Mouse (Mus musculus): Measurements from ENCODE around the gene Ddx58. TPM values are rescaled to one million over a fixed set of nuclear protein-coding genes. Genes with fewer than 3 reads are reported as not detected.

The Ddx58 gene
- 3.0 and 3.4 TPM in 2 replicates for polyA plus RNA-seq (2014; fragmentation: Nextera tagmentation; extraction: Ambion mirVana)

GRCm38 (mm10) chr4:40239409-40240271, at the start of gene Ddx58:
Gene Ddx58 (minus strand): TSS chr4:40239828.
- ATAC-seq (replicated peaks; ENCODE audit: low FRiP score) (peak; percentile 54), DNase-seq (ENCODE audit: low spot score) (peak; percentile 69)
- H3K4me1 ChIP-seq (replicated peaks; ENCODE audit: control insufficient read depth, insufficient read depth, low read length) = peaks cover 5% of the 10 kb centered on the region; the same call in 1 of the 2 replicates
- H3K9ac ChIP-seq (ENCODE audit: low read length) = peak within 1 kb of the TSS; percentile 50
- peak within 1 kb of the TSS; percentile 34 for H3K4me3 ChIP-seq (ENCODE audit: low read depth, low read length)
- H3K27me3 ChIP-seq (ENCODE audit: control insufficient read depth, insufficient read depth, low read length) = no peaks in the 10 kb centered on the region
- H3K4me2 ChIP-seq (ENCODE audit: low read depth, low read length, severe bottlenecking) = peak within 1 kb of the TSS; percentile 58
- no peaks in the 10 kb centered on the region for H3K9me3 ChIP-seq (ENCODE audit: control insufficient read depth, low read length)
- no peaks in the 10 kb centered on the region for H3K36me3 ChIP-seq (ENCODE audit: control insufficient read depth, insufficient read depth, low read length)
- no peak within 1 kb of the TSS for H3K27ac ChIP-seq (ENCODE audit: low read depth, low read length)
- WGBS = 5% methylated on average over 35 of the region's 35 CpGs

- no peaks in the 10 kb centered on the region for H3K4me1 ChIP-seq (replicated peaks; ENCODE audit: control insufficient read depth, insufficient read depth, low read length)
- no peaks in the 10 kb centered on the region for H3K9me3 ChIP-seq (ENCODE audit: control insufficient read depth, low read length)
- no peak overlapping the region for H3K9ac ChIP-seq (ENCODE audit: low read length)
- H3K27ac ChIP-seq (ENCODE audit: low read depth, low read length) = no peak overlapping the region
- 88% methylated on average over 2 of the region's 2 CpGs for WGBS
- H3K36me3 ChIP-seq (ENCODE audit: control insufficient read depth, insufficient read depth, low read length) = no peaks in the 10 kb centered on the region
- ATAC-seq (replicated peaks; ENCODE audit: low FRiP score) (no peak), DNase-seq (ENCODE audit: low spot score) (no peak)
- no peaks in the 10 kb centered on the region for H3K27me3 ChIP-seq (ENCODE audit: control insufficient read depth, insufficient read depth, low read length)
- no peak overlapping the region for H3K4me3 ChIP-seq (ENCODE audit: low read depth, low read length)
- H3K4me2 ChIP-seq (ENCODE audit: low read depth, low read length, severe bottlenecking) = no peak overlapping the region
Observed at GRCm38 (mm10) chr4:40289046-40289445, 49.4 kb upstream of the Ddx58 start.

DNA sequence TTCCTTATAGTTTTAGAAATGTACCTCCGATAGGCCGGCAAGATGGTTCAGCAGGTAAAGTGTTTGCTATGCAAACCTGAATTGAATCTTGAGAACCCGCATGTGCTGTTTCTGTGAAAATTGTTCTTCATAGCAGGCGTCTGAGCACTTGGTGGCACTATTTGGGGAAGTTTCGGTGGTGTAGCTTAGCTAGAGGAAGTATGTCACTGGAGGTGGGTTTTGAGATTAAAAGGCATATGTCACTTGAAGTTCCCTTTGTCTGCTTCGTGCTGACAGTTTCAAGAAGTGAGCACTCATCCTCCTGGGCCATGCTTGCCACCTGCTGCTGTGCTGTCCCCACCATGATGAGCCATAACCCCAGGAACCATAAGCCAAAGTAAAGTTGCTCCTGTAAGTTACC, 47.8 kb upstream of the Ddx58 start:
- Histone ChIP-seq H3K4me2 (ENCODE audit: low read depth, low read length, severe bottlenecking) (no peak overlapping the region), H3K27ac (ENCODE audit: low read depth, low read length) (no peak overlapping the region), H3K4me1 (replicated peaks; ENCODE audit: control insufficient read depth, insufficient read depth, low read length) (no peaks in the 10 kb centered on the region), H3K9me3 (ENCODE audit: control insufficient read depth, low read length) (no peaks in the 10 kb centered on the region), H3K9ac (ENCODE audit: low read length) (no peak overlapping the region), H3K27me3 (ENCODE audit: control insufficient read depth, insufficient read depth, low read length) (no peaks in the 10 kb centered on the region), H3K36me3 (ENCODE audit: control insufficient read depth, insufficient read depth, low read length) (no peaks in the 10 kb centered on the region), H3K4me3 (ENCODE audit: low read depth, low read length) (no peak overlapping the region)
- WGBS = 83% methylated on average over 6 of the region's 6 CpGs
- ATAC-seq (replicated peaks; ENCODE audit: low FRiP score) (no peak), DNase-seq (ENCODE audit: low spot score) (no peak)

DNA sequence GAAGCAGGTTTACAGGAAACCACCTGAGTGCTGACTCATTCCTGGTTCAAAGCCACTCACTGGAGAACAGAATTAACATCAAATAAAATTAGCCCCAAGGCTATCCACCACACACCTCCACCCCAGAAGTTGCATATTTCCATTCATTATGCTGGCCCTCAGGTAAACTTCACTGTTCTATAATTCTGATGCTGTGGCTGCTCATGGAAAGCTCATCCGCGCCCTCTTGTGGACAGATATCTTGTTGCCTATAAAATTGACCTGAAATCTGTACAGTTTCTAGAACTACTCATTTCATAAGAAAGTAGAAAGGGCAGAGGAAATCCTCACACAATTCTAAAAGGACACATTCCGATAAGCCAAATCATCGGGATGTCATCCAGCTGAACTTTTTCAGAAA, 46.0 kb upstream of the Ddx58 start:
- Histone ChIP-seq H3K27me3 (ENCODE audit: control insufficient read depth, insufficient read depth, low read length) (no peaks in the 10 kb centered on the region), H3K4me2 (ENCODE audit: low read depth, low read length, severe bottlenecking) (no peak overlapping the region), H3K27ac (ENCODE audit: low read depth, low read length) (no peak overlapping the region), H3K4me3 (ENCODE audit: low read depth, low read length) (no peak overlapping the region), H3K9me3 (ENCODE audit: control insufficient read depth, low read length) (no peaks in the 10 kb centered on the region), H3K9ac (ENCODE audit: low read length) (no peak overlapping the region), H3K36me3 (ENCODE audit: control insufficient read depth, insufficient read depth, low read length) (no peaks in the 10 kb centered on the region), H3K4me1 (replicated peaks; ENCODE audit: control insufficient read depth, insufficient read depth, low read length) (no peaks in the 10 kb centered on the region)
- WGBS = 17% methylated on average over 4 of the region's 4 CpGs
- DNase-seq (ENCODE audit: low spot score) = peak; percentile 71
- peak; percentile 51; the same call in 1 of the 2 replicates for ATAC-seq (replicated peaks; ENCODE audit: low FRiP score)

DNA sequence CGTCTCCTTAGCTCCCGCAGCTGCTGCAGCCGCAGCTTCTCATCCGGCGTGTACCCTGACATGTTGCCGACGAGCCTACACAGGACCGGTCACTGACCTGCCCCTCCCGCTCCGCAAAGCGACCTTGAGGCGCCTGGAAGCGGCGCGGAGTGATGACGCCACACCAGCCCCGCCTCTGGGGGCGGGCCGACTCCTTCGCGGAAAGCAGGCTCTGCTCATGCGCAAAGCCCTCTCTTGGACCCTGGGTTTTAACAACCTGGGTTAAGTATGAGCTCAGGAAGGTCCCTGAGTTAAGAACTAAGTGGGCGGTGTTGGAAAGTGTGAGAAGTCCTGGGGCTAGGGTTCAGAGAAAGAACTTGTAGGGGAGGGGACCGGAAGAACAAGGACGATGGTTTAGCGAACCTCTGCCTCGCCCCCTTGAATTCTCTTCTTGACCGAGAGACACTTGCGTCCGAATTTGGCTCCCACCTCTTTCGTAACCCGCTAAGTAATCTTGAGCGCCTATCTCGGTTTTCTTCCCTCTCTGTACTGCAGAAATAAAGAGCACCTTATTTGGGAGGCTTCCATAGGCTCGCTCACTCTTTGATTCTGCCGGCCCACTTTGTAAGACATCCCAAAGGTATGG, 39.8 kb upstream of the Ddx58 start, which contains the start of gene Ndufb6:
Gene Ndufb6 (minus strand): TSS at position 146 of the 625 bp plus-strand sequence.
- Histone ChIP-seq H3K27me3 (ENCODE audit: control insufficient read depth, insufficient read depth, low read length) (no peaks in the 10 kb centered on the region), H3K9me3 (ENCODE audit: control insufficient read depth, low read length) (no peaks in the 10 kb centered on the region), H3K9ac (ENCODE audit: low read length) (peak within 1 kb of the TSS; percentile 83), H3K36me3 (ENCODE audit: control insufficient read depth, insufficient read depth, low read length) (no peaks in the 10 kb centered on the region; the same call in 1 of the 2 replicates), H3K27ac (ENCODE audit: low read depth, low read length) (no peak within 1 kb of the TSS; the same call in 1 of the 2 replicates), H3K4me3 (ENCODE audit: low read depth, low read length) (peak within 1 kb of the TSS; percentile 94), H3K4me1 (replicated peaks; ENCODE audit: control insufficient read depth, insufficient read depth, low read length) (peaks cover 6% of the 10 kb centered on the region; the same call in 1 of the 2 replicates), H3K4me2 (ENCODE audit: low read depth, low read length, severe bottlenecking) (peak within 1 kb of the TSS; percentile 95)
- ATAC-seq (replicated peaks; ENCODE audit: low FRiP score) = peak; percentile 98
- WGBS = under 1% methylated on average over 36 of the region's 36 CpGs
- peak; percentile 98 for DNase-seq (ENCODE audit: low spot score)

DNA sequence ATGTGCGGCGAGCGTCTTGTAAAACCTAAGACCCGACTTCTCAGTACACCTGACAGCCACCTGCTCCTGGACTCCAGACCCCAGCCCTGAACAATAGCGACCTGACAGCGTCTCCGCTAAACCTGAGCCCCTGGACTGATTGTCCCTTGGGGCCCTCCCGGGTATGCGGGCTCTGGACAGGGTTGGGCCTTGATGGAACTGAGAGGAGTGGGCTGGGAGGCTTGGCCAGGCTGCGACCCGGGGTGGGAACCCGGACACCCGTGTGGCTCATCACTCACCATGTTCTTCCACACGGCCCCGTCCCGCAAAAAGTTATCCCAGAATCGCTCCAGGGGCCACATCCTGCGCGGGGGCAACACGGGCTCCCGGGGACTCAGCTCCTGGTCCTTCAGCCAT, 39.2 kb upstream of the Ddx58 start:
- Histone ChIP-seq H3K4me1 (replicated peaks; ENCODE audit: control insufficient read depth, insufficient read depth, low read length) (peaks cover 6% of the 10 kb centered on the region; the same call in 1 of the 2 replicates), H3K36me3 (ENCODE audit: control insufficient read depth, insufficient read depth, low read length) (no peaks in the 10 kb centered on the region; the same call in 1 of the 2 replicates), H3K27ac (ENCODE audit: low read depth, low read length) (no peak overlapping the region), H3K27me3 (ENCODE audit: control insufficient read depth, insufficient read depth, low read length) (no peaks in the 10 kb centered on the region), H3K9me3 (ENCODE audit: control insufficient read depth, low read length) (no peaks in the 10 kb centered on the region), H3K4me2 (ENCODE audit: low read depth, low read length, severe bottlenecking) (peak overlapping the region; percentile 95), H3K4me3 (ENCODE audit: low read depth, low read length) (peak overlapping the region; percentile 94), H3K9ac (ENCODE audit: low read length) (peak overlapping the region; percentile 83)
- WGBS = under 1% methylated on average over 21 of the region's 21 CpGs
- ATAC-seq (replicated peaks; ENCODE audit: low FRiP score) = peak; percentile 76
- no peak for DNase-seq (ENCODE audit: low spot score)

GRCm38 (mm10) chr4:40269430-40270032, 29.9 kb upstream of the Ddx58 start, which contains the start of the genes Smim27 and Topors:
Gene Smim27 (plus strand): TSS chr4:40269579.
Gene Topors (minus strand): TSS chr4:40269850.
- peak; percentile 94 for ATAC-seq (replicated peaks; ENCODE audit: low FRiP score)
- peak within 1 kb of the TSS; percentile 79 for H3K4me3 ChIP-seq (ENCODE audit: low read depth, low read length)
- peaks cover 8% of the 10 kb centered on the region; the same call in 1 of the 2 replicates for H3K4me1 ChIP-seq (replicated peaks; ENCODE audit: control insufficient read depth, insufficient read depth, low read length)
- under 1% methylated on average over 38 of the region's 38 CpGs for WGBS
- H3K27me3 ChIP-seq (ENCODE audit: control insufficient read depth, insufficient read depth, low read length) = no peaks in the 10 kb centered on the region
- H3K27ac ChIP-seq (ENCODE audit: low read depth, low read length) = peak within 1 kb of the TSS; percentile 92
- DNase-seq (ENCODE audit: low spot score) = peak; percentile 96
- H3K4me2 ChIP-seq (ENCODE audit: low read depth, low read length, severe bottlenecking) = peak within 1 kb of the TSS; percentile 81
- no peaks in the 10 kb centered on the region for H3K9me3 ChIP-seq (ENCODE audit: control insufficient read depth, low read length)
- no peaks in the 10 kb centered on the region; the same call in 1 of the 2 replicates for H3K36me3 ChIP-seq (ENCODE audit: control insufficient read depth, insufficient read depth, low read length)
- peak within 1 kb of the TSS; percentile 62 for H3K9ac ChIP-seq (ENCODE audit: low read length)

GRCm38 (mm10) chr4:40268835-40269234, 29.2 kb upstream of the Ddx58 start:
- Histone ChIP-seq H3K4me3 (ENCODE audit: low read depth, low read length) (peak overlapping the region; percentile 79), H3K4me2 (ENCODE audit: low read depth, low read length, severe bottlenecking) (peak overlapping the region; percentile 81), H3K27ac (ENCODE audit: low read depth, low read length) (peak overlapping the region; percentile 92), H3K9ac (ENCODE audit: low read length) (peak overlapping the region; percentile 62), H3K9me3 (ENCODE audit: control insufficient read depth, low read length) (no peaks in the 10 kb centered on the region), H3K27me3 (ENCODE audit: control insufficient read depth, insufficient read depth, low read length) (no peaks in the 10 kb centered on the region), H3K36me3 (ENCODE audit: control insufficient read depth, insufficient read depth, low read length) (no peaks in the 10 kb centered on the region; the same call in 1 of the 2 replicates), H3K4me1 (replicated peaks; ENCODE audit: control insufficient read depth, insufficient read depth, low read length) (peaks cover 8% of the 10 kb centered on the region; the same call in 1 of the 2 replicates)
- ATAC-seq (replicated peaks; ENCODE audit: low FRiP score) (no peak), DNase-seq (ENCODE audit: low spot score) (no peak)
- under 1% methylated on average over 16 of the region's 16 CpGs for WGBS
